Mouse (Mus musculus): ENCODE results near the gene Taf10.

- TF ChIP-seq CTCF (conservative IDR thresholded peaks at IDR 0.05; ENCODE audit: low read length) (no peak), POU5F1 (IDR thresholded peaks at IDR 0.05; ENCODE audit: borderline replicate concordance, low read length) (no peak)
These were observed 6.5 kb downstream of the Taf10 start for GRCm38 (mm10) chr7:105737648-105738047.

All from E14TG2a.4 (cell line).